Mouse (Mus musculus) thymus, adult 2 months (tissue): ENCODE results near the gene Maea. TPM values are rescaled to one million over a fixed set of nuclear protein-coding genes. Genes with fewer than 3 reads are reported as not detected.
A peak's percentile ranks its signal among the peaks of the same experiment; 100 is the strongest.

Experiments
- DNase-seq: peaks from one replicate; pipeline ENCODE4 v3.0.0; 2021
- H3K27ac ChIP-seq: fragments of 200-500 bp; 2 replicates; pipeline ENCODE4 v1.5.1; 2012; ENCODE audit warnings: low read length, control low read depth; ENCODE audit not compliant: control insufficient read depth, insufficient read depth
- H3K27me3 ChIP-seq: fragments of 200-500 bp; 2 replicates; pipeline ENCODE4 v1.6.1; 2012; ENCODE audit warnings: mild to moderate bottlenecking, low read length, moderate library complexity, mixed read lengths; ENCODE audit not compliant: control insufficient read depth, insufficient read depth
- H3K36me3 ChIP-seq: fragments of 200-500 bp; 2 replicates; pipeline ENCODE4 v1.6.1; 2012; ENCODE audit warnings: mild to moderate bottlenecking, low read length, moderate library complexity; ENCODE audit not compliant: control insufficient read depth, insufficient read depth
- H3K4me1 ChIP-seq: fragments of 200-500 bp; replicated peaks from 2 replicates; pipeline ENCODE4 v1.6.1; 2012; ENCODE audit warnings: low read length; ENCODE audit not compliant: control insufficient read depth, insufficient read depth
- H3K4me3 ChIP-seq: fragments of 200-500 bp; 2 replicates; pipeline ENCODE4 v1.5.1; 2012; ENCODE audit warnings: mild to moderate bottlenecking, low read length, control low read depth, moderate library complexity; ENCODE audit not compliant: control insufficient read depth, insufficient read depth
- CTCF ChIP-seq: fragments of 200-500 bp; IDR thresholded peaks from 2 replicates; pipeline ENCODE4 v1.5.1; 2012; ENCODE audit warnings: mild to moderate bottlenecking, control low read depth, low read length, moderate library complexity, borderline replicate concordance; ENCODE audit not compliant: control insufficient read depth, poor library complexity, insufficient read depth; ENCODE audit errors: extremely low read depth
- POLR2A ChIP-seq: fragments of 200-500 bp; IDR thresholded peaks from 2 replicates; pipeline ENCODE4 v1.6.1; 2012; ENCODE audit warnings: mild to moderate bottlenecking, low read length, control low read depth, moderate library complexity; ENCODE audit not compliant: control insufficient read depth, poor library complexity, insufficient read depth; ENCODE audit errors: extremely low read depth
- WGBS: fragments of 180-500 bp; shearing (Covaris S2); methylation state at CpG from one replicate; pipeline ENCODE4 v1.1.7; 2018; 5-methylcytosine and 5-hydroxymethylcytosine counted together
- polyA plus RNA-seq: library from polyadenylated mRNA; depleted of rRNA; stranded (reverse); fragments of >200 nt; gene quantifications from 2 replicates; pipeline ENCODE4 v1.2.3, GENCODE M21; 2012; rRNA removed

Maea gene
- 124 and 130 TPM in 2 replicates for polyA plus RNA-seq

DNA sequence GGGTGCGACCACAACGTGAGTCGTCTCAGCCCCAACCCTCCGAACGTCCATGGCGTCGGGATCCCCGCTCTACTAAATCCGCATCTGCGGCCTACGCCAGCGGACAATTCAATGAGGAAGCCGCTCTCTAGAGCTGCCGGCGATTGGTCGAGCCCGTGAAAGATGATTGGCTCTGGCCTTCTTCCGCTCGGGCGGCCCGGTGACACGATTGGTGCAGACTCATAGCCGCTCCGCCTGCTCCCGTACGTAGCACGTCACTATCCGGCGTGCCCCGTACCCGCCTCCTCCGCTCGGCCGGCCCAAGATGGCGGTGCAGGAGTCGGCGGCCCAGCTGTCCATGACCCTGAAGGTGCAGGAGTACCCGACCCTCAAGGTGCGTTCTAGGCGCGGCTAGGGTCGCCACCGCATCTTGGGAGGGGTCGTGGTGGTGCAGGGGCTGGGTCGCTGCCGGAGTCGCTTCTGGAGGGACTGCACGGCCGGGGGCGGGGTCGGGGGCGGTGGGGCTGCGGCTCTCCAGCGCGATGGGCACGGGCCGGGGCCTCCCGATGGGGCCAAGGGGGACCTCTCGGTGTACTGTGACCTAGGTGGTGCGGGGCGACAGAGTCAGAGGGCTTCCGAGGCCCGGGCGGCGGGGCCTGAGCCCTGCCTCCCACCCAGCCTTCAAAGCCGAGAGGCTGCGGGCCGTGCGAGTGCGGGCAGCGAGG lies at the start of gene Maea:
Gene Maea (plus strand): TSS at position 237 of the 704 bp plus-strand sequence.
- Histone ChIP-seq H3K4me1 (peaks cover 10% of the 10 kb centered on the region), H3K27me3 (no peaks in the 10 kb centered on the region), H3K36me3 (no peaks in the 10 kb centered on the region), H3K27ac (no peak within 1 kb of the TSS), H3K4me3 (peak within 1 kb of the TSS; percentile 76)
- under 1% methylated on average over 71 of the region's 71 CpGs for WGBS
- TF ChIP-seq CTCF (peak; percentile 67; the same call in 1 of the 2 replicates), POLR2A (peak; percentile 92)
- DNase-seq, result peak; percentile 92

DNA sequence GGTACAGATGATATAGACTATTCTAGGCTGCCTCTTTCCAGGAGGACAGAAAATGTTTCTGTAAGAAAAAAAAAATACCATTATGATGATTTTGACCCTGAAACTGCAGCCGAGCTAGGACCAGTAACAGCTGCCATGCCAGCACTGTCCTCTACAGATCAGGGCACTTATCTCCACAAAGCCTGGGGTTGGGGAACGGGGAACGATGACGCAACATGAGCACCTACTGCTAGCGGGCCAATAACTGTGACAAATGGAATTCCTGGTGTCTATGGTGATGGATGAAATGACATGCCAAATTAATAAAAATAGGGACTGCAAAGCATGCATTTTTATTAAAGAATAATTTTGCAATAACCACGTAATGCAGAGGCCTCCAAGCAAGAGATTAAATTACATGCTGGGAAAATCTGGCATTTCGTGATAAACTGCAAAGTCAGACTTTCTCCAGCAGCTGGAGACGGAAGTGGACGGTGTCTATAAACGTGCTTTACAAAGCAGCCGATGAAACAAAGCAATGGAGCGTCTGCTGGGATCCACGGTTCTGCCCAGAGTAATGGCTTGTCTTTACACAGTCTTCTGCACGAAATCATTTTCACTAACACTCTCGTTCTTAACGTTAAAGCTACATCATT lies 41.4 kb upstream of the Maea start:
- TF ChIP-seq POLR2A, result no peak
- TF ChIP-seq CTCF, result no peak
- H3K4me1 ChIP-seq, result no peaks in the 10 kb centered on the region
- WGBS, result 86% methylated on average over 16 of the region's 16 CpGs
- no peak overlapping the region for H3K4me3 ChIP-seq
- no peak overlapping the region for H3K27ac ChIP-seq
- H3K36me3 ChIP-seq, result no peaks in the 10 kb centered on the region
- H3K27me3 ChIP-seq, result no peaks in the 10 kb centered on the region
- no peak for DNase-seq

DNA sequence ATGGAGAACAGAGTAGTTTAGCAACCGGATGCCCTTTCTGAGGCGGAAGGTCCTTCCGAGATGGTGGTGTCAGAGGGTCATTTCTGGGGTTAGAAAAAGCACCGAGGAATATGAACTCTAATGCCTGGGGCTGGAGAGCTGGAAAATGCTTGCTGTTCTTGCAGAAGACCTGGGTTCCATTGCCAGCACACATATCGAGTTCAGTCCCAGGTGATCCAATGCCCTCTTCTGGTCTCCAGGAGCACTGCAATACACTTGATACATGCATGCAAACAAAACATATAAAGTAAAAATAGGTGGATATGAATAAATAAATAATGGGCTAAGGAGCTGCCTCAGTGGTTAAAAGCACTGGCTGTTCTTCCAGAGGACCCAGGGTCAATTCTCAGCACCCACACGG lies 38.1 kb upstream of the Maea start:
- no peak overlapping the region for H3K4me3 ChIP-seq
- peak; percentile 11 for DNase-seq
- H3K27ac ChIP-seq, result no peak overlapping the region
- H3K27me3 ChIP-seq, result no peaks in the 10 kb centered on the region
- TF ChIP-seq CTCF (no peak), POLR2A (no peak)
- no peaks in the 10 kb centered on the region for H3K36me3 ChIP-seq
- H3K4me1 ChIP-seq, result no peaks in the 10 kb centered on the region
- WGBS, result 79% methylated on average over 6 of the region's 6 CpGs

DNA sequence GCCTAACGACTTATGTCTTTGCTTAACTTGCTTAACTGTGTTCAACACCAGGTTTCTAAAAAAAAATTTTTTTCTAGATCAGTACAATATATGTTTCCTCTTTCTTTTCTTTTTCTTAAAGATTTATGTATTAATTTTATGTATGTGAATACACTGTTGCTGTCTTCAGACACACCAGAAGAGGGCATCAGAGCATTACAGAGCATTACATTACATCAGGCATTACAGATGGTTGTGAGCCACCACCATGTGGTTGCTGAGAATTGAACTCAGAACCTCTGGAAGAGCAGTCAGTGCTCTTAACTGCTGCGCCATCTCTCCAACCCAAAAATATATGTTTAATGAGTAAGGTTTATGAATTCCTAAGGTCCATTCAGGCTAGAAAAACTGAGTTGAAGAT lies 33.5 kb upstream of the Maea start:
- no peak for DNase-seq
- no peak overlapping the region for H3K4me3 ChIP-seq
- WGBS, result 89% methylated on average over 2 of the region's 2 CpGs

DNA sequence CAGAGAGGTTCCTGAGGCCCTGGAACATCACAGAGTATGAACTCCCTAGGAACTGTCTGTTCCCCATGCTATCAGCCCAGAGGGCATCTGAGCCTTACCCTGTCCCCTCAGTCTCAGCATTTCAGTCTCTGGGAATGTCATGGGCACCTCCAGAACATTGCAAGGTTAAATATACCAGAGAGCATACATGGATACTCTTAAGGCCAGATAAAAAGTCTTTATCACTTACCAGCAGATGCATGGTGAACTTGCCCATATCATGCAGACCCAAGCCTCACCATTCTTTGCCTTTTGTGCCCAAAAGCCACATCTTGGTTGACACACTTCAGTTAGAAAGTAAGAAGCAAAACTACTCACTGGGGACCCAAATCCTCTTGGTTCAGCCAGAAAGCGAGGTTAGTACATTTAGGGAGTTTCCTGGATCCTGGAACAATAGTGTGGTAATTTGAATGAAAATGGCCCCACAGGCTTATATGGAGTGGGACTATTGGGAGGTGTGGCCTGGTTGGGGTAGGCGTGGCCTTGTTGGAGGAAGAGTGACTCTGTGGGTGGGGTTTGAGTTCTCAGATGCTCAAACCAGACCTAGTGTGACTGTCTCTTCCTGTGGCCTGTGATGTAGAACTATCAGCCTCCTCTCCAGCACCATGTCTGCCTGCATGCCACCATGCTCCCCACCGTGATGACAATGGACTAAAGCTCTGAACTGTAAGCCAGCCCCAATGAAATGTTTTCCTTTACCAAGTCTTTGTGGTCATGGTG lies 24.4 kb upstream of the Maea start:
- Histone ChIP-seq H3K4me1 (no peaks in the 10 kb centered on the region), H3K36me3 (no peaks in the 10 kb centered on the region), H3K27me3 (no peaks in the 10 kb centered on the region), H3K4me3 (no peak overlapping the region), H3K27ac (no peak overlapping the region)
- WGBS, result 92% methylated on average over 3 of the region's 3 CpGs
- no peak for DNase-seq
- no peak for TF ChIP-seq CTCF
- TF ChIP-seq POLR2A, result no peak

More for the DNA sequence above, 33.5 kb upstream of the Maea start:
- Histone ChIP-seq H3K27me3 (no peaks in the 10 kb centered on the region), H3K36me3 (no peaks in the 10 kb centered on the region), H3K4me1 (no peaks in the 10 kb centered on the region), H3K27ac (no peak overlapping the region)
- TF ChIP-seq CTCF, result no peak
- TF ChIP-seq POLR2A, result no peak

DNA sequence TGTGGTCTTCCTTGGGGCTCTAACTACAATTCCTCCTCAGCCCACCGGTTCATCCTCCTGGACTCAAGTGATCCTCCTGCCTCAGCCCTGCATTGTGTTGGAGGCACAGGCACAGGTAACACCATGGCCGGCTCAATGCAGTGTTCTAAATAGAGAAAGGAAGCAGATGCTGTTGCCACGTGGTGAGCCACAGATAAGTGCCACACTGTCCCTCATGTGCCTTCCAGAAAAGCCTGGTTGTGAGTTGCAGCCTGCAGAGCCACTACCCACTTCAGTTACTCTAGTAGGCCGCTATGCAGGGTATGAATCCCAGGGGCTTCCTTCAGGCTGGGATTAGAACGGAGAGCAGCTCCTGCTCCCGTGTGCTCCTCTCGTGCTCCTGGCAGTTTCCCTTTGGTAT lies 23.1 kb upstream of the Maea start:
- Histone ChIP-seq H3K4me1 (no peaks in the 10 kb centered on the region), H3K27me3 (no peaks in the 10 kb centered on the region), H3K36me3 (no peaks in the 10 kb centered on the region), H3K4me3 (no peak overlapping the region), H3K27ac (no peak overlapping the region)
- 79% methylated on average over 7 of the region's 7 CpGs for WGBS
- DNase-seq, result no peak
- no peak for TF ChIP-seq CTCF
- no peak for TF ChIP-seq POLR2A
